Mouse (Mus musculus) hindlimb bud, embryonic 11.5 days (tissue): Measurements from ENCODE around the gene Htr6.

Source experiments
- DNase-seq: peaks from one replicate; pipeline ENCODE4 v3.0.0-alpha.2; 2012; ENCODE audit warnings: low read depth, low spot score; ENCODE audit errors: extremely low spot score

Gene Htr6

GRCm38 (mm10) chr4:139048518-139048917, 26.9 kb downstream of the Htr6 start:
- DNase-seq: no peak

GRCm38 (mm10) chr4:139046354-139046753, 29.0 kb downstream of the Htr6 start:
- DNase-seq: no peak

GRCm38 (mm10) chr4:139044566-139044965, 30.8 kb downstream of the Htr6 start:
- DNase-seq: no peak

- DNase-seq: no peak
Measured at GRCm38 (mm10) chr4:139043600-139043999, 31.8 kb downstream of the Htr6 start.

GRCm38 (mm10) chr4:139042611-139043010, 32.8 kb downstream of the Htr6 start:
- no peak for DNase-seq

GRCm38 (mm10) chr4:139040084-139040839, 35.1 kb downstream of the Htr6 start:
- no peak for DNase-seq

GRCm38 (mm10) chr4:139037795-139038607, 37.4 kb downstream of the Htr6 start:
- no peak for DNase-seq

- DNase-seq: no peak
Measured at GRCm38 (mm10) chr4:139035799-139036198, 39.6 kb downstream of the Htr6 start.

- no peak for DNase-seq
Measured at GRCm38 (mm10) chr4:139034942-139035341, 40.4 kb downstream of the Htr6 start.

GRCm38 (mm10) chr4:139034540-139034939, 40.8 kb downstream of the Htr6 start:
- DNase-seq: no peak

GRCm38 (mm10) chr4:139034010-139034367, 41.4 kb downstream of the Htr6 start:
- no peak for DNase-seq

GRCm38 (mm10) chr4:139033263-139034009, 41.9 kb downstream of the Htr6 start:
- DNase-seq: no peak

- no peak for DNase-seq
Measured at GRCm38 (mm10) chr4:139032521-139032920, 42.8 kb downstream of the Htr6 start.

GRCm38 (mm10) chr4:139030675-139031074, 44.7 kb downstream of the Htr6 start:
- no peak for DNase-seq

GRCm38 (mm10) chr4:139024379-139024778, 51.0 kb downstream of the Htr6 start:
- no peak for DNase-seq

GRCm38 (mm10) chr4:139020385-139020784, 55.0 kb downstream of the Htr6 start:
- no peak for DNase-seq

GRCm38 (mm10) chr4:139019413-139019812, 56.0 kb downstream of the Htr6 start:
- DNase-seq: no peak

- no peak for DNase-seq
Measured at GRCm38 (mm10) chr4:139018976-139019375, 56.4 kb downstream of the Htr6 start.

GRCm38 (mm10) chr4:139018388-139018787, 57.0 kb downstream of the Htr6 start:
- no peak for DNase-seq

- DNase-seq: no peak
Measured at GRCm38 (mm10) chr4:139014793-139015192, 60.6 kb downstream of the Htr6 start.

GRCm38 (mm10) chr4:139013281-139013680, 62.1 kb downstream of the Htr6 start:
- no peak for DNase-seq
